Mouse (Mus musculus) kidney, postnatal 10 days (tissue): Measurements from ENCODE around the gene Noto.

ENCODE experiments used
- DNase-seq: peaks from one replicate; pipeline ENCODE4 v3.0.0; 2021; ENCODE audit warnings: mixed read lengths

Noto gene

GRCm38 (mm10) chr6:85423836-85424379 is at the start of gene Noto:
Gene Noto, plus strand, starts transcription at chr6:85423886.
- no peak for DNase-seq

- DNase-seq, result peak; percentile 62
These were observed 49.5 kb upstream of the Noto start, which contains the start of gene Rab11fip5 for GRCm38 (mm10) chr6:85373951-85374733. Gene Rab11fip5, minus strand, starts transcription at chr6:85374634.

- peak; percentile 100 for DNase-seq
These were observed 49.0 kb upstream of the Noto start for GRCm38 (mm10) chr6:85374734-85375114.

- no peak for DNase-seq
These were observed 46.5 kb upstream of the Noto start for GRCm38 (mm10) chr6:85377066-85377734.

- DNase-seq, result no peak
These were observed 45.8 kb upstream of the Noto start for GRCm38 (mm10) chr6:85377876-85378275.

GRCm38 (mm10) chr6:85378629-85379028 is 45.1 kb upstream of the Noto start:
- no peak for DNase-seq

- peak; percentile 92 for DNase-seq
These were observed 43.3 kb upstream of the Noto start for GRCm38 (mm10) chr6:85380201-85380900.

GRCm38 (mm10) chr6:85380901-85381647 is 42.6 kb upstream of the Noto start:
- peak; percentile 51 for DNase-seq

- DNase-seq, result no peak
These were observed 42.1 kb upstream of the Noto start for GRCm38 (mm10) chr6:85381648-85382020.

GRCm38 (mm10) chr6:85382791-85383190 is 40.9 kb upstream of the Noto start:
- no peak for DNase-seq

- no peak for DNase-seq
These were observed 35.1 kb upstream of the Noto start for GRCm38 (mm10) chr6:85388608-85389007.

- peak; percentile 88 for DNase-seq
These were observed 31.9 kb upstream of the Noto start for GRCm38 (mm10) chr6:85391803-85392202.

GRCm38 (mm10) chr6:85395360-85395759 is 28.3 kb upstream of the Noto start:
- no peak for DNase-seq

- DNase-seq, result peak; percentile 67
These were observed 26.5 kb upstream of the Noto start for GRCm38 (mm10) chr6:85397165-85397564.

GRCm38 (mm10) chr6:85399715-85400114 is 24.0 kb upstream of the Noto start:
- DNase-seq, result peak; percentile 48

GRCm38 (mm10) chr6:85402613-85403012 is 21.1 kb upstream of the Noto start:
- DNase-seq, result no peak

- DNase-seq, result no peak
These were observed 20.6 kb upstream of the Noto start for GRCm38 (mm10) chr6:85403039-85403438.

GRCm38 (mm10) chr6:85409003-85409402 is 14.7 kb upstream of the Noto start:
- DNase-seq, result peak; percentile 38

GRCm38 (mm10) chr6:85410771-85411273 is 12.9 kb upstream of the Noto start:
- peak; percentile 80 for DNase-seq

- no peak for DNase-seq
These were observed 7.9 kb upstream of the Noto start for GRCm38 (mm10) chr6:85415829-85416228.

GRCm38 (mm10) chr6:85419150-85419549 is 4.5 kb upstream of the Noto start:
- no peak for DNase-seq

GRCm38 (mm10) chr6:85431274-85431841 is 7.7 kb downstream of the Noto start:
- DNase-seq, result no peak
